Mouse (Mus musculus): ENCODE measurements around the gene Gm28053. TPM values are rescaled to one million over a fixed set of nuclear protein-coding genes. Genes with fewer than 3 reads are reported as not detected.

Gene Gm28053
- polyA plus RNA-seq, 1 experiment = not detected

DNA sequence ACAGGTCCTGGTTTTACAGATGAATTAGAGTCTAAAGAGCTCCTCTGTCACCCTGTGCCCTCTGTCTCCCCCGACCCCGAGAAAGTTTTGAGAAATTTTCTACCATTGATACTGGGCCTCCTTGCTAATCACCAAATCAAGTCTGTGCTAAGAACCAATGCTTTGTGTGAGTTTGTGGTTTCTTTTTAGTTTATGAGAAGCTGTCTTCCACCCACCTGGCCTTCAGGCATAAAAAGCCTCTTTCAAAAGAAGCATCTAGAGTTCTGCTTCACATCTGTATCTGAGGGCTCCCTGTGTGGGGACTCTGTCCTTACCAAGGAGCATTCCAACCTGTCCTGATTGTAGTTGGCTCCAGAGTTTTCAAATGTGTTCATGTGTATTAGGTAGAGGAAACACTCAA, 33.2 kb upstream of the Gm28053 start:
- TF ChIP-seq GATA1 (IDR thresholded peaks at IDR 0.05; ENCODE audit: low read length) = no peak

GRCm38 (mm10) chr6:48685694-48686665, 32.4 kb upstream of the Gm28053 start:
- TF ChIP-seq GATA1 (IDR thresholded peaks at IDR 0.05; ENCODE audit: low read length) = no peak

- TF ChIP-seq GATA1 (IDR thresholded peaks at IDR 0.05; ENCODE audit: low read length) = no peak
These were observed 31.3 kb upstream of the Gm28053 start for GRCm38 (mm10) chr6:48687077-48687476.

DNA sequence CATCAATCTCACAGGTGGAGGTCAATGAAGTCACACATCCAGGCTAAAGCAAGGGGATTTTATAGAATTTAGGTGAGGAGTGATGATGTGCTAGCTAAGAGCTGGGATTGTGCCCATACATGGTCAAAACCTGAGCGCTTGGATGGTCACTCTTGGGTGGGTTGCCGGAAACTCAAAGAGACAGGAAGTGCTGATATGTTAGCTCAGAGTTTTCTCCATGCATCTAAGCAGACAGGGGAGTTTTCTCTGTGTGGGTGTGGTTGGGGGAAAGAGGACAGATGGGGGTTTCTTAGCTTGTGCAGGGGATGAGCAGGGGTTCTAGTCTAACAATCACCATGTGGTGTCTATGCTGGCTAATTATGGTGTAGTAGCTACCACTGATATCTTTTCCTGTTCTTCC, 29.1 kb upstream of the Gm28053 start:
- no peak for TF ChIP-seq GATA1 (IDR thresholded peaks at IDR 0.05; ENCODE audit: low read length)

GRCm38 (mm10) chr6:48692962-48693361, 25.4 kb upstream of the Gm28053 start:
- TF ChIP-seq GATA1 (IDR thresholded peaks at IDR 0.05; ENCODE audit: low read length) = no peak

DNA sequence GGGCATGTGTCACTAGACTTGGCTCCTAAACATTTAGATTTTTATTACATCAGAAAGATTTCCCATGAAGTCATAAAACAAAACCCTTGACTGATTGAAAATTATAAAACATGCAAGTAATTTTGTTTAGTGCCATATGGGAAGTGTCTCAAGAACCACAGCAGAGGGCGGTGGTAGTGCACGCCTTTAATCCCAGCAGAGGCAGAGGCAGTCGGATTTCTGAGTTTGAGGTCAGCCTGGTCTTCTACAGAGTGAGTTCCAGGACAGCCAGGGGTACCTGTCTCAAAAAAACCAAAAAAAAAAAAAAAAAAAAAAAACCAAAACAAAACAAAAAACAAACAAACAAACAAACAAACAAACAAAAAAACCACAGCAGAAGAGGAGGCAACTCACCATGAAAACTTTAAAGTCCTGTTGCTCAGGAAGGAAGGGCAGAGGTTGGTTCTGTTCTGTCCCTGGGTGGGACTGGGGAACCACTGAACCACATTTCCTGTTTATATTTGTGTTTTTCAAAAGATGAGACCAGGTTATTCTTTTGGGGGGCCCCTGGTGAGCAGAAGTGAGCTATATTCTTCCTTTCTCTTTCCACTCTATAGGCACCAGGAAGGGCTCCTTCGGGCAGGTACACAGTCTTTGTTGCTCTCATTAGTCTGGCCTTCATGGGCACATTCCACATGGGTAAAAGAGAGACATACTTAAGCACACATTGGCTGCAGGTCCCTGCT, 21.4 kb upstream of the Gm28053 start:
- no peak for TF ChIP-seq GATA1 (IDR thresholded peaks at IDR 0.05; ENCODE audit: low read length)

DNA sequence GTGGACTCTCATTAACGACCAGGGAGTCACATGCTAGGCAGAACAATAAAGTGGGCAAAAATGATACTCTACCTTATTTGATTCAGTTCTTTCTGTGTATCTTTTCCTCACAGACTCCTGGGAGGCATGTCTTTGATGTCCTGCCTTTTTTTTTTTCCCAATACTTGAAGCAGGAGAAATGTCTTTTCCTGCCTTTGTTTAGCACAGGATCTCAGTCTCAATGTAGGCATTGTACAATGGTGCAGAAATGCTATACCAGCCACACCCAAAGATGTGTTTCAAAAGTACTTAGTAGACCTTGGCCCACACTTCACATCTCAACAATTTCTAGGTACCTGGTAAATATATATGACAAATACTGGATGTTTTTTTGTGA, 20.9 kb upstream of the Gm28053 start:
- TF ChIP-seq GATA1 (IDR thresholded peaks at IDR 0.05; ENCODE audit: low read length) = no peak

DNA sequence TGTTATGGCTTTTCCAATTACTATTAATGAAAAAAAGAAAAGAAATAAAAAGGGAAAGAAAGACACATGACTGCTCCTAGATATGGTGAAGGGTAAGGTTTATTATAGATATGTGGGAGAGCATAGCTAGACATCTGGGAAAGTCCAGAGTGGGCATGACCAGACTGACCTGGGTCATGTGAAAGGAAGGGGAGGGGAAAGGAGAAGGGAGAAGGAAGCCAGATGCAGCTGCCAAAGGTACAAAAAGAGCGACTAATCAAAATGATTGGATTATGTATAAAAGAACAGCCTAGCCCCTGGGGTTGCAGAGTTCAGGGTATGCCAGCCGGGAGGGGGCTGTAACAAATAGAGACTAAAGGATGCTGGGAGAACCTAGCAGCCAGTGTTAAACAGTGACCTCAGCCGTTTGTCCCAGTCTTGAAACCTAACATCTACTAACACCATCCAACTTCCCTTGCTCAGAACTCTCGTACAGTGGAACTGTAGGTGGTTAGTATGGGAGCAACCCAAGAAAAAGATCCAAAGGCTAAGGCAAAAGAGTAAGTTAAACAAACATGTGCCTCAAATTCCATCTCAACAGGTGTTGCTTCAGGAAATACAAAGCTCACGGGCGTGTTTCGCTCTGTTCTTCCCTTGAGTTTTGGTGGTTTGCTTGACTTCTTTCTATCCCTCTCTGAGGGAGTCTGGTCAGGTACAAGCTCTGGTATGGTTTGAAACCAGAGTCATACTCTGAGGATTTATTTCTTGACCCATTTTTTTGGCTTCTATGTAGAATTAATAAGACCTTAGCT, 20.1 kb upstream of the Gm28053 start:
- no peak for TF ChIP-seq GATA1 (IDR thresholded peaks at IDR 0.05; ENCODE audit: low read length)

- no peak for TF ChIP-seq GATA1 (IDR thresholded peaks at IDR 0.05; ENCODE audit: low read length)
These were observed 19.5 kb upstream of the Gm28053 start for GRCm38 (mm10) chr6:48698888-48699287.

DNA sequence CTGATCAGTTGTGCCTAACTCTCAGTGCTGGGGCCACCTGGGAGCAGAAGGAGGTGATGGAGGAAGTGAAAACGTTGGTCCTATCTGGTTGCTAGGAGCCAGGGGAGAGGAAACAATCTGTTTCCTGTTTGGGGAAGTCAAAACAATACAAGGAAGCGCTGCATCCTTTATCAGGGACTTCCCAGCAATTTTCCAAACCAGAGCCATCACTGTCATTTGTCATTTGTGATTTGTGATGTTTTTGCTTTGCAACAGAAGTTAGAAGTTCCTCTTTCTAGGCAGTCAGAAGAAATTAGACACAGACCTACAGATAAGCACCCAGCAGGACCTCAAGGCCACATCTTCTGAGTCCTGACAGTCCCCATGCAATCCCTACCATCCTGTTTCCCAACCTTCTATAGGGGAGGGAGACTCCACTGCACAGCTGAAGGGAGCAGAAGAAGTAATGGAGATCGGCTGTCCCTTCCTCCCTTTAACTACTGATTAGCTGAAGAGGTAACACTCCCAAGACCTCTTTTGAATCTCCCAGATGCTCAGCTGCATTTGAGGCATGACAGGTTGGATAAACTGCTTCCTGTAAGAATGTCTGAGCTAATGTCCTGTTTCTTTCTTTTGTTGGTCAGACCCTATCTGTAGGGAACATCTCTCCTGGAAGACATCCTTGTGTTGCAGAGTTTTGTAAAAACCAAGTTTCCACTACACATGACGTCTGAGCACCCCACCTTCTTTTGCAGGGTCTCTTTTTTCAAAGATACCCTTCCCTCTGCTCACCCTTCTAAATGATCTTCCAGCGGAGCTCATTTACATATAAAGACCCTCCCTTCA, 17.9 kb upstream of the Gm28053 start:
- TF ChIP-seq GATA1 (IDR thresholded peaks at IDR 0.05; ENCODE audit: low read length) = no peak

DNA sequence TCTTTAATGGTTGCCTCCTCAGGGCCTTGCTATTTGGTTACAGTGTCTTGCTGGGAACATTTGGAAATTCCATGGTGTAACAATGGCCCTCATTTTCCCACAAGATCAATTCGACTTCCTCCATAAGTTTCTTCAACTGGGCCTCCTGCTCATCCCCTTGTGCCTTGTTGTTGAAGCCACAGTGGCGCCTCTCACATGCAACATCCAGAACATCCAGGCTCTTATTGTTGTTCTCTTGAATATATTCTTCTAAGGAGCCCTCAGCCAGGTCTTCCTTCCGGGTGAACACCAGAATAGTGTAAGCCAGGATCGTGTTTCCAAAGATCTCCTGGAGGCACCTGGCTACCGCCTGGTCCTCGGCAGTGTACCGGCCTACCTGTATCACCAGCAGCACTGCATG, 16.3 kb upstream of the Gm28053 start:
- no peak for TF ChIP-seq GATA1 (IDR thresholded peaks at IDR 0.05; ENCODE audit: low read length)

DNA sequence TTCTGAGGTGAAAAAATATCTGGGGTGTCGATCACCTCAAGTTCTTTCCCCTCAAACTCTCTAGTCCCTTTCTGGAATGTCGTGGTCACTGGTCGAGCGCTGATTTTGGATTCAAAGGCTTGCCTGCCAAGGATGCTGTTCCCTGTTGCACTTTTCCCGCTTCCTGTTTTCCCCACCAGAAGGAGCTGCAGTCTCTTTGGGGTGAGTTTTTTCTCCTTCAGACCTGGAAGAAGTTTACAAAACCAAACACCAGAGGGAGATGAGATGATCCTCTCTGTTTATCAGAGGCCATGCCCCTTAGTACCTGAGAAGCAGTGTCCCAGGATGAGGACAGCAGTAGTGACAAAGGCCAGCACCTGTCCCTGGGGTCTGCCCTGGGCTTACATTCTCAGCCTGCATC, 15.8 kb upstream of the Gm28053 start:
- TF ChIP-seq GATA1 (IDR thresholded peaks at IDR 0.05; ENCODE audit: low read length) = no peak

DNA sequence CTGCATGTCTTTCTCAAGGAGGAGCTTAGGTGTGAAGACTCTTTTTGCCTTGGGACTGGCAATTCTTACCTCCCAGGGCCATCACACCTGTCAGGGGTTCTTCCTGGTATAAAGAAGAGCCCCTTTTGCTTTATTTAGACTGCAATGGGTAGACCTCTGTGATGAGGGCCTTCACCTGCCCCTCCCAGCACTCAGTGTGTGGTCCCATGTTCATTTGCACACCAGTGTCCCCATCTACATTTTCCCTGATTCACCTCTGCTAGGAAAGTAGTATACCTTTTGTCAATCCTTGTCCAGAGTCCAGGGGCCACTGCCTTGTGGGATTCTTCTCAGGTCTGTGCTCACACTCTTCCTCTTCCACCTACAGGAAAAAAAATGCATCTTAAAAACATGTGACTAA, 14.3 kb upstream of the Gm28053 start:
- TF ChIP-seq GATA1 (IDR thresholded peaks at IDR 0.05; ENCODE audit: low read length) = no peak

- TF ChIP-seq GATA1 (IDR thresholded peaks at IDR 0.05; ENCODE audit: low read length) = no peak
These were observed 12.3 kb upstream of the Gm28053 start for GRCm38 (mm10) chr6:48706130-48706529.

GRCm38 (mm10) chr6:48720326-48720725, 1.9 kb downstream of the Gm28053 start:
- no peak for TF ChIP-seq GATA1 (IDR thresholded peaks at IDR 0.05; ENCODE audit: low read length)

All from G1E-ER4 (cell line).